Mouse (Mus musculus) heart, postnatal 0 days (tissue): ENCODE results near the gene Ntm. TPM values are rescaled to one million over a fixed set of nuclear protein-coding genes. Genes with fewer than 3 reads are reported as not detected.

ENCODE experiments used
- ATAC-seq: fragments of 200-750 bp; cut with Nextera tagmentation; 2 replicates; pipeline ENCODE4 v1.8.0; 2017; ENCODE audit warnings: low read depth, moderate number of reproducible peaks, moderate library complexity; ENCODE audit not compliant: insufficient read depth
- DNase-seq: peaks from one replicate; pipeline ENCODE4 v3.0.0-alpha.2; 2016; ENCODE audit warnings: low spot score
- H3K27ac ChIP-seq: fragments of 300-500 bp; sonication (generic); 2 replicates; pipeline ENCODE4 v1.5.1; 2014; ENCODE audit warnings: low read depth, mild to moderate bottlenecking
- H3K27me3 ChIP-seq: fragments of 300-500 bp; sonication (generic); 2 replicates; pipeline ENCODE4 v1.6.1; 2014; ENCODE audit warnings: low read length, mixed read lengths; ENCODE audit not compliant: control insufficient read depth, insufficient read depth
- H3K36me3 ChIP-seq: fragments of 300-500 bp; sonication (generic); replicated peaks from 2 replicates; pipeline ENCODE4 v1.6.1; 2014; ENCODE audit warnings: low read length, mixed read lengths; ENCODE audit not compliant: control insufficient read depth, insufficient read depth
- H3K4me1 ChIP-seq: fragments of 300-500 bp; sonication (generic); 2 replicates; pipeline ENCODE4 v1.6.1; 2014; ENCODE audit warnings: antibody characterized with exemption; ENCODE audit not compliant: control insufficient read depth, insufficient read depth
- H3K4me2 ChIP-seq: fragments of 300-500 bp; sonication (generic); 2 replicates; pipeline ENCODE4 v1.6.1; 2014; ENCODE audit warnings: low read depth, mild to moderate bottlenecking, low read length, moderate library complexity
- H3K4me3 ChIP-seq: fragments of 300-500 bp; sonication (generic); 2 replicates; pipeline ENCODE4 v1.5.1; 2014; ENCODE audit warnings: low read depth, low read length
- H3K9ac ChIP-seq: fragments of 300-500 bp; sonication (generic); replicated peaks from 2 replicates; pipeline ENCODE4 v1.6.1; 2014; ENCODE audit warnings: low read depth, low read length, mixed read lengths
- H3K9me3 ChIP-seq: fragments of 300-500 bp; sonication (generic); replicated peaks from 2 replicates; pipeline ENCODE4 v1.6.1; 2016; ENCODE audit warnings: low read length; ENCODE audit not compliant: control insufficient read depth
- CTCF ChIP-seq: IDR thresholded peaks from 2 replicates; pipeline ENCODE4 v1.5.1; 2016; ENCODE audit warnings: antibody characterized with exemption, control low read depth, low read depth
- EP300 ChIP-seq: IDR thresholded peaks from 2 replicates; pipeline ENCODE4 v1.6.1; 2016; ENCODE audit warnings: antibody characterized with exemption, low read depth
- WGBS: fragments of 180-500 bp; shearing (Covaris S2); extraction: QIAGEN DNeasy Blood & Tissue Kit; methylation state at CpG from one replicate; pipeline ENCODE4 v1.1.7; 2014; 5-methylcytosine and 5-hydroxymethylcytosine counted together
- polyA plus RNA-seq: library from polyadenylated mRNA; unstranded; fragments of >200 nt; fragmentation: Nextera tagmentation; extraction: Ambion mirVana; gene quantifications from 2 replicates; pipeline ENCODE4 v1.2.1, GENCODE M21; 2015
- total RNA-seq: library from RNA; depleted of rRNA; stranded (reverse); fragments of >200 nt; gene quantifications from 2 replicates; pipeline ENCODE4 v1.2.3, GENCODE M21; 2014; ENCODE audit warnings: low replicate concordance

Gene Ntm
- total and polyA plus RNA-seq, 2 experiments from 2014 or later = 7.1 to 8.8 TPM

DNA sequence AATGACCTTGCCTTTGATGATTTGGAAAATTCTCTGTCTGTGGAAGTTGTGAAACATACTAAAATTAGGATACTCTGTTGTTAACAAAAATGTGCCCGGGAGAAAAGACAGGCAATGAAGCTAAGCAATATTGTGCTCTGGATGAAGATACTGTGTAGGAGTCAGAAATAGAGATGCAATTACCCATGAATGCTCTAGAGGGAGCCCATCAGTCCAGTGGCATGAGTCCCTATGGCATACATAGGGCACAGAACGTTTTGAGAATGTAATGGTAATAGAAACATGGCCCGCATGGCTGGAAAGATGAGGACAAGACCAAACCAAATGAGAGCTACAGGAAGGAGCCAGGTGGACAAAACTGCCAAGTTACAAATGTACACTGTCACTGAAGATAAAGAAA lies 712.1 kb downstream of the Ntm start:
- peaks cover 10% of the 10 kb centered on the region for H3K4me1 ChIP-seq
- DNase-seq = no peak
- 56% methylated on average over 3 of the region's 3 CpGs for WGBS
- no peak overlapping the region for H3K27ac ChIP-seq
- ATAC-seq = no peak
- no peak overlapping the region for H3K4me3 ChIP-seq
- no peak overlapping the region for H3K9ac ChIP-seq
- no peaks in the 10 kb centered on the region for H3K36me3 ChIP-seq
- no peak overlapping the region for H3K4me2 ChIP-seq
- H3K27me3 ChIP-seq = no peaks in the 10 kb centered on the region
- TF ChIP-seq EP300 (no peak), CTCF (peak; percentile 38; the same call in 1 of the 2 replicates)
- H3K9me3 ChIP-seq = no peaks in the 10 kb centered on the region

DNA sequence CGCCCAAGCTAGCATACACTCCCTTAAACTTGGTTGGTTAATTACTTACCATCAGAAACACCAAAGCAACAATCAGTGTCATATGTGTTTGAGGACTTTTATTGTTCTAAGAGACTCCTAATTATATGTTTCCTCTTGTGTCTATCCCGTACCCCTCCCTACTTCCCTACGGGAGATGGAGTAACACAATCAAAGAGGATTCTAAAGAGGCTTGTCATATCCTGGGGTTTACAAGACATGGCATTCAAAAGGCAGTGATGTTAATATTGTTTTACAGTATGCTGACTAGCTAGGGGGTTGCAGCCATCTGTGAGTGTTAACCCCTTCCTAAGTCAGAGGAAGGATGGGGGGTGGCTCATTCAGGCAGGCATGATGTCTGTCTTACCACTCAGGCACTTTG lies 715.1 kb downstream of the Ntm start:
- Histone ChIP-seq H3K36me3 (no peaks in the 10 kb centered on the region), H3K4me2 (no peak overlapping the region), H3K4me1 (peaks cover 10% of the 10 kb centered on the region), H3K4me3 (no peak overlapping the region), H3K9ac (no peak overlapping the region), H3K27ac (no peak overlapping the region), H3K27me3 (no peaks in the 10 kb centered on the region), H3K9me3 (no peaks in the 10 kb centered on the region)
- ATAC-seq (no peak), DNase-seq (no peak)
- 49% methylated on average over 3 of the region's 3 CpGs for WGBS
- TF ChIP-seq EP300 = no peak
- TF ChIP-seq CTCF = no peak

DNA sequence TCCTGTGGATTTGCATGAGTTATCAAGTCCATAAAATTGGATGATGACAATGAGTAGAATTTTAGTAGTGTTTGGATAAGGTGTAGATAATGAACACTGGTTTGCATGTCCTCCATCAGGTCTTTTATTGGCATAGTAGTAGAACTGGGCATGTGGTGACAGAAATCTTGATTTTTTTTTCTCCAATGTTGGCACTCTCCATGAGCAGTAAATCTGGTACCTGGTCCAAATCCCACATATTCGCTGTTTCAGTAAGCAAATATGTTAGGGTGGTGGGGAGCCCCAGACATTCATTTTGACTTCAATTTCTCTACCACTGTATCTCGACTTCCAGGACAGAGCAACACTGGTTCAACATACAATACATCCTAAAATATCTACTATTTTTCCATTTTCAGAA lies 718.9 kb downstream of the Ntm start:
- no peak overlapping the region for H3K9ac ChIP-seq
- WGBS = 80% methylated on average over 2 of the region's 2 CpGs
- TF ChIP-seq CTCF (no peak), EP300 (no peak)

DNA sequence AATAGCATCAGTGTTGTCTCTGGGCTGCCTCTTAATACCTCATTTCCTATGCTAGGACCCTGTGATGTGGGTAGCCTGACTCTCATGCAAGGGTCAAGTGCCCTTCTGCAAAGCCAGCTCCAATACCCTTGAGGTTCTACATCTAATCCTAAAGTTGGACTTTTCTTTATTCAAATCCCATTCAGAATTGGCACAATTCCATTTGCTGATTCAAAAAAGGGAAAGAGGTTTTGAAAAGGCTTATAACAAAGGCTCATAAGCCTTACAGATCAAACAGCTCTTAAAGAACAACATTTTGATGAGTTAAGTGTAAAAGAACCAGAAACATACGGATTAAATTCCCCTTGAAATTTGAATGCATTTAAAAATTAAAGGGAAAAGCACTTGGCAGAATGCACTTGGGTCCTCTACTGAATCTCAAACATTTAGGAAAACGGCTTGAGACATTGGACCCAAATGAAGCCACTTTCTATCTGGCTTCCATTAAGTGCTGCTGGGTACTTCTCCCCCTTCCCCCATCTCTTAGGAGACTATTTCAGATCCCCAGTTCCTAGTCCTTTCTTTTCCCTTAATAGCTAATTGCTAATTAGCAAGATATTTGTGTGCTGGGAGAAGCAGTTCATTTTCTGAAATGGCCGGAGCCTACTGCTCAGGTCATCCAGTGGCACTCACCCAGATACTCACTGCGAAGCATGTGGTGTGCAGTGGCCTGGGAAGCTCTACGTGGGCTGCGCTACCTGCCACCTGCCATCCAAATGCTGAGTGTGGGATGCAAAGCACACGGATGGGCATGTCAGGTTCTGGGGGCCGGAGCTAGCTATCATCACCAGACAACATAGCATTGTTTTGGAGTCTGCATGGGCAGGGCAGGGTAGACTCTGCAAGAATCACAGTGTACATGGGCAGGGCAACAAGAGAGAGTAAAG lies 720.2 kb downstream of the Ntm start:
- H3K36me3 ChIP-seq = no peaks in the 10 kb centered on the region
- ATAC-seq (no peak), DNase-seq (no peak)
- no peaks in the 10 kb centered on the region for H3K9me3 ChIP-seq
- no peak overlapping the region for H3K4me3 ChIP-seq
- H3K4me2 ChIP-seq = no peak overlapping the region
- no peak overlapping the region for H3K27ac ChIP-seq
- peaks cover 10% of the 10 kb centered on the region for H3K4me1 ChIP-seq
- TF ChIP-seq CTCF (no peak), EP300 (no peak)
- WGBS = 81% methylated on average over 8 of the region's 8 CpGs
- H3K27me3 ChIP-seq = no peaks in the 10 kb centered on the region
- no peak overlapping the region for H3K9ac ChIP-seq

More for the DNA sequence above, 718.9 kb downstream of the Ntm start:
- Histone ChIP-seq H3K4me3 (no peak overlapping the region), H3K4me2 (no peak overlapping the region), H3K27ac (no peak overlapping the region), H3K36me3 (no peaks in the 10 kb centered on the region), H3K27me3 (no peaks in the 10 kb centered on the region), H3K9me3 (no peaks in the 10 kb centered on the region), H3K4me1 (peaks cover 10% of the 10 kb centered on the region)
- ATAC-seq (no peak), DNase-seq (no peak)

DNA sequence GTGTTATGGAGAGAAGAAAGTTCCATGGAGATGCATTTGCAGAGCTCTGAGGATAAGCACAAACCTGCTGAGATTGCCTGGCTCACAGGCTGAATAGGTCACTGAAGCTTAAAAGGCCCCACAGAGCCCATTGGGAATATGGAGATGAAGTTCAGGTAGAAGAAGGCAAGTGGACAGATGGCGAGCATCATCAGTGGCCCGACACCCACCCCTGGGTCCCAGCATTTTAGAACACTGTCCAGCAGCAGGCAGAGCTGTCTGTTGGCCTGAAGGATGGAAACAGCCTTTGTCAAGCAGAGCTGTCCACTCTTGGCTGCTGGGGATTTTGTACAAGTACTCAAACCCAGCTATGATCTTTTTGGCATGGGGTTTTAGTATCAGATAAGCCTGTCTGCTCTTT lies 722.1 kb downstream of the Ntm start:
- WGBS = 85% methylated on average over 2 of the region's 2 CpGs
- no peak for ATAC-seq
- H3K4me1 ChIP-seq = no peaks in the 10 kb centered on the region
- H3K9me3 ChIP-seq = no peaks in the 10 kb centered on the region
- H3K9ac ChIP-seq = no peak overlapping the region
- no peaks in the 10 kb centered on the region for H3K36me3 ChIP-seq
- no peak for TF ChIP-seq CTCF
- no peak for TF ChIP-seq EP300
- no peaks in the 10 kb centered on the region for H3K27me3 ChIP-seq
- no peak overlapping the region for H3K4me2 ChIP-seq
- no peak overlapping the region for H3K27ac ChIP-seq
- no peak overlapping the region for H3K4me3 ChIP-seq
- no peak for DNase-seq
